Mouse (Mus musculus) small intestine, adult 2 months (tissue): ENCODE results near the gene Stk38l. TPM values are rescaled to one million over a fixed set of nuclear protein-coding genes. Genes with fewer than 3 reads are reported as not detected.

Experiments used
- H3K27ac ChIP-seq: fragments of 200-500 bp; 2 replicates; pipeline ENCODE4 v1.5.1; 2012; ENCODE audit warnings: low read depth, low read length, control low read depth, inconsistent platforms; ENCODE audit not compliant: insufficient read depth
- H3K27me3 ChIP-seq: fragments of 200-500 bp; 2 replicates; pipeline ENCODE4 v1.6.1; 2012; ENCODE audit warnings: mild to moderate bottlenecking, moderate library complexity, low read length, inconsistent platforms; ENCODE audit not compliant: control insufficient read depth, insufficient read depth
- H3K36me3 ChIP-seq: fragments of 200-500 bp; 2 replicates; pipeline ENCODE4 v1.6.1; 2012; ENCODE audit warnings: mild to moderate bottlenecking, low read length, control low read depth, inconsistent platforms; ENCODE audit not compliant: control insufficient read depth, insufficient read depth
- H3K4me1 ChIP-seq: fragments of 200-500 bp; 2 replicates; pipeline ENCODE4 v1.6.1; 2012; ENCODE audit warnings: low read length, inconsistent platforms, mixed read lengths; ENCODE audit not compliant: control insufficient read depth, insufficient read depth, insufficient read length
- H3K4me3 ChIP-seq: fragments of 200-500 bp; 2 replicates; pipeline ENCODE4 v1.5.1; 2012; ENCODE audit warnings: low read depth, mild to moderate bottlenecking, control low read depth, inconsistent platforms, low read length, moderate library complexity
- CTCF ChIP-seq: fragments of 200-500 bp; IDR thresholded peaks from 2 replicates; pipeline ENCODE4 v1.5.1; 2012; ENCODE audit warnings: low read depth, mild to moderate bottlenecking, control low read depth, inconsistent platforms, low read length, moderate library complexity, mixed read lengths; ENCODE audit not compliant: insufficient replicate concordance, insufficient read length; ENCODE audit errors: extremely low read depth
- POLR2A ChIP-seq: fragments of 200-500 bp; IDR thresholded peaks from 2 replicates; pipeline ENCODE4 v1.6.1; 2012; ENCODE audit warnings: low read depth, mild to moderate bottlenecking, control low read depth, inconsistent platforms, low read length, moderate library complexity
- WGBS: fragments of 180-500 bp; shearing (Covaris S2); methylation state at CpG from one replicate; pipeline ENCODE4 v1.1.7; 2018; 5-methylcytosine and 5-hydroxymethylcytosine counted together
- polyA plus RNA-seq: library from polyadenylated mRNA; depleted of rRNA; stranded (reverse); fragments of >200 nt; gene quantifications from 2 replicates; pipeline ENCODE4 v1.2.3, GENCODE M21; 2012; rRNA removed

The Stk38l gene
- 1.1 and 1.6 TPM in 2 replicates for polyA plus RNA-seq

- Histone ChIP-seq H3K4me1 (no peaks in the 10 kb centered on the region), H3K27me3 (no peaks in the 10 kb centered on the region), H3K36me3 (no peaks in the 10 kb centered on the region), H3K27ac (peak within 1 kb of the TSS; percentile 76), H3K4me3 (peak within 1 kb of the TSS; percentile 86)
- WGBS = 2% methylated on average over 79 of the region's 87 CpGs
- TF ChIP-seq POLR2A (peak; percentile 58), CTCF (no peak)
Measured at GRCm38 (mm10) chr6:146724581-146725383, at the start of gene Stk38l. Stk38l (plus strand) TSS chr6:146724995.

GRCm38 (mm10) chr6:146676904-146677303 lies 47.9 kb upstream of the Stk38l start:
- no peaks in the 10 kb centered on the region for H3K27me3 ChIP-seq
- no peak overlapping the region for H3K27ac ChIP-seq
- H3K4me1 ChIP-seq = peaks cover 5% of the 10 kb centered on the region; the same call in 1 of the 2 replicates
- no peak overlapping the region for H3K4me3 ChIP-seq
- H3K36me3 ChIP-seq = no peaks in the 10 kb centered on the region
- 75% methylated on average over 10 of the region's 10 CpGs for WGBS
- TF ChIP-seq CTCF (no peak), POLR2A (no peak)

GRCm38 (mm10) chr6:146678136-146679070 lies 46.4 kb upstream of the Stk38l start:
- Histone ChIP-seq H3K4me3 (no peak overlapping the region), H3K4me1 (peaks cover 5% of the 10 kb centered on the region; the same call in 1 of the 2 replicates), H3K36me3 (no peaks in the 10 kb centered on the region), H3K27ac (no peak overlapping the region), H3K27me3 (no peaks in the 10 kb centered on the region)
- 44% methylated on average over 10 of the region's 10 CpGs for WGBS
- no peak for TF ChIP-seq POLR2A
- no peak for TF ChIP-seq CTCF

GRCm38 (mm10) chr6:146683881-146684280 lies 40.9 kb upstream of the Stk38l start:
- no peaks in the 10 kb centered on the region for H3K36me3 ChIP-seq
- no peaks in the 10 kb centered on the region for H3K27me3 ChIP-seq
- H3K4me3 ChIP-seq = no peak overlapping the region
- TF ChIP-seq CTCF (no peak), POLR2A (no peak)
- no peak overlapping the region for H3K27ac ChIP-seq
- H3K4me1 ChIP-seq = peaks cover 5% of the 10 kb centered on the region; the same call in 1 of the 2 replicates
- 87% methylated on average over 4 of the region's 4 CpGs for WGBS

GRCm38 (mm10) chr6:146685781-146686308 lies 39.0 kb upstream of the Stk38l start:
- no peak overlapping the region for H3K27ac ChIP-seq
- H3K4me3 ChIP-seq = peak overlapping the region; percentile 20; the same call in 1 of the 2 replicates
- TF ChIP-seq CTCF (peak; percentile 68; the same call in 1 of the 2 replicates), POLR2A (no peak)
- peaks cover 5% of the 10 kb centered on the region; the same call in 1 of the 2 replicates for H3K4me1 ChIP-seq
- H3K36me3 ChIP-seq = no peaks in the 10 kb centered on the region
- H3K27me3 ChIP-seq = no peaks in the 10 kb centered on the region
- 31% methylated on average over 17 of the region's 17 CpGs for WGBS

- Histone ChIP-seq H3K4me1 (peaks cover 5% of the 10 kb centered on the region; the same call in 1 of the 2 replicates), H3K27ac (no peak overlapping the region), H3K4me3 (no peak overlapping the region), H3K36me3 (no peaks in the 10 kb centered on the region), H3K27me3 (no peaks in the 10 kb centered on the region)
- 52% methylated on average over 5 of the region's 5 CpGs for WGBS
- TF ChIP-seq POLR2A = no peak
- TF ChIP-seq CTCF = no peak
Measured at GRCm38 (mm10) chr6:146686463-146687196, 38.2 kb upstream of the Stk38l start.
